Mouse (Mus musculus): ENCODE data around the gene Olfr1274-ps.
"Not testable (repeated sequence)": the region's sequence is repeated elsewhere in the genome, so short reads cannot be mapped to it uniquely, and the experiment has no call there.

DNA sequence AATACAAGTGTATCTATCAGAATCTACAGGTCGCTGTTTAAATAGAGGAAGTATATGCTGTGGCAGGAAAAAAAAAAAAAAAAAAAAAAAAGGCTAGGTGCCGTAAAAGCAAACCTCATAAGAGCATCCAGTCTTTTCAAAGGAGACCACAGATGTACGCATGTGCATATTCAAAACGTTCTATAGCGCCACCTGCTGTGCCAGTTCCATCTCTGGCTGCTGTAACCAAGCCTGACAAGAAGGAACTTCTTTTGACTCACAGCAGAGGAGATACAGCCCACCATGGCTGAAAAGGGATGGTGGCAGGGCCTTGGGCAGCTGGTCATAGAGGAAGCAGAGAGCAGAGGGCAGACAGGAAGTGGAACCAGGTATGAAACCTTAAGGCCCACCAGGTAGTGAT, 39.3 kb upstream of the Olfr1274-ps start:
- TF ChIP-seq CTCF (conservative IDR thresholded peaks at IDR 0.05; ENCODE audit: insufficient read depth, insufficient read length, low read depth, low read length); POLR2A (IDR thresholded peaks at IDR 0.05; ENCODE audit: low read depth, low read length): not testable (repeated sequence)

Data from kidney, adult 2 months (tissue).